Mouse (Mus musculus): ENCODE results near the gene Mkrn1.
"Not testable (repeated sequence)": the region's sequence is repeated elsewhere in the genome, so short reads cannot be mapped to it uniquely, and the experiment has no call there.

The Mkrn1 gene

DNA sequence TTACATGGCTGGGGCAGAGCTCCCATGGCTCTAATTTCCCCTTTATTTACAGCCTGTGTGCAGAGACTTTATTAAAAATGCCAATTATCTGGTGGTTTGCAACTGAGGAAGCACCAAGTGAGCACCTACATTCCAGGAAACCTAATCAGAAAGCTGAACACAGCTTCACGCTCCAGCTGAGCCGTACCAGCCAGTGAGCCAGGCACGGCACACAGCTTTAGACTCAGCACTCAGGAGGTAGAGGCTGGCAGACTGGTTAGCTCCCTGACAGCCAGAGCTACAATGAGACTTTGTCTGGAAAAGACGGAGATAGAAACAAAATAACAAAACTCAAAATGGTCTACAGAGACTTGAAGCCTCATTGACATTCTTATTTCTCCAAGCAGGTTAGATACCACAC, 24.8 kb downstream of the Mkrn1 start:
- intact Hi-C loops (cut with DNase I), result no loop called here

DNA sequence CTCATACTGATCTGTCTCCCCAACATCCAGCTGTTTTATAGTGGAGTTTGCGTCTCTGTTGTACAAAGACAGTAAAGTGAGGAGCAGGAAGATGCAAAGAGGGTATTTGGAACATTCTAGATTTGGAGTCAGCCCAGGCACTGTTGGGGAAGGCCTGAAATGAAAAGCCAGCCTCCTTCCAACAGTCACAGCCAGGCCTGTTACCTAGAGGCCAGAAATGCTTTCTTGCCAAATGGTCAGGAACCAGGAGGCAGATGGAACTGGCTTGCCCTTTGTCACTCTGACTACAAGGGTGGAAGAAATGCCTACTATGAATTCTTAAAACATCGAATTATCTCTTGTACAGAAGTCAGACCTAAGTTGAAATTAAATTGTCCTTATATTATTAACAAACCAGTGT, 30.3 kb downstream of the Mkrn1 start:
- intact Hi-C loops (cut with DNase I), result no loop called here

DNA sequence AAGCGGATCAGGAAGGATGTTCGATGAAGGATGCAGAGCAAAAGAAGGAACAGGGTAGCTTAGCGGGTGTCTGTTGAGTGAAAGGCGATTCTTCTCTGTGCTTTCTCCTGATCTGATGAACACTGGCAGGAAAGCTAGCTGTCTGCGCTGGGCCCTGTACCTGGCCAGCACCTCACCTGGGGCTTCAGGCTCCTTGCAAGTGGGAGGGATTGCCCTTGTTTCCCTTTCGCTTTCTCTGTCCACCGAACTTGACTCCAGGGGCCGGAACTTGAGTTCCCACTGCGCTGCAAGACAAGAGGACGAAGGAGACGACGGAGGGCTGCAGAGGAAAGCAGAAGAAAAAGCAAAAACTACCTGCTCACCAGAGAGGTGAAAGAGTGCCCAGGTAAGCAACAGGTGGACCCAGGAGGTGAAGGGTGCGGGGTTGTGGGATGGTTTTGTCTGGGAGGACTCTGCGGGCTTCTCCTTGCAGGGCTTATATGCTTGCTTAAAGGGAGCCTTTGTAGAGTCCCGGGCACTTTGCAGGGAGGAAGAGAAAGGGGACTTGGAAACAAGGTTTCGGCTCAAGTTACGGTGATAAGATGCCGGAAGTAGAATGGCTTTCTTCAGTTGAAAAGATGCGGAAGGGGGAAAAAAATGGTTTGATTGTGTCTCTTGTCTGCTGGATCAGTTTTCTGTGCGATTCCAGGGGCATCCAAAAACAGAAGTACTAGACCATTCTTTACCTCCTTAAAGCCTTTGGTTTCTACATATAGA, 39.0 kb downstream of the Mkrn1 start, which contains the start of gene Rab19:
TSS of gene Rab19 (plus strand) at position 51 of the 756 bp plus-strand sequence.
- intact Hi-C loops (cut with DNase I), result no loop called here

DNA sequence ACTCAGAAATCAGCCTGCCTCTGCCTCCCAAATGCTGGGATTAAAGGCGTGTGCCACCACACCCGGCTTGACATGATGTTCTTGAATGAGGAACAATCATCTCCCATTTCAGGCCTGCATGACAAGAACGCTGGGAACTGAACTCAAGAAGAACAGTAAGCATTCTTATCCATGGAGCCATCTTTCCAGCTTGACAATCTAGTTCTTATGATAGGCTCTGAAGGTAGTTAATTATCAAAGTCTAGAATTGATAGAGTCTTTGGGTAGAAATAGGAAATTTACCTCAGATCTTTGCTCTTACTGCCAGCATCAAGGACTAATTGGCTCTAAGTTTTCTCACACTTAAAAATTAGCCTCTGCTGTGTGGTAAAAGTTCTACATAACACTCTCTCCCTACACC, 40.0 kb downstream of the Mkrn1 start:
- intact Hi-C loops (cut with DNase I), result no loop called here

DNA sequence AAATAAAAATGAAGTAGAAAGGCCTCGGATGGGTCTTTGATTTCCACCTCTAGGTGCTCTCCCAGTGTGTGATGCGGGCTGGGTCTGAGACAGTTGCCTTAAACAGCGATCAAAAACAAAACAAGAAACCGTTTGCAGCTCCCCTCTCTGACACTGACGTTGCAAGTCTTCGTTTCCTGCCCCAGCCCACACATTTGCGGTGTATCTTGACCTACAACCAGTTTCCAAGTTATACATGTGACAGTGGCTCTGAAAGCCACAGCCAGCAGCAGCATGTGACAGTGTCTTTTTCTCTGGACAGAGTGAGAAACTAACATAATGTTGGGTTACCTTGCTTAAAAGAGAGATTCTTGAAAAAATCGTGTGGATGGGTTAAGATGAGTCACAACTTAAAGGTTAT, 40.5 kb downstream of the Mkrn1 start:
- intact Hi-C loops (cut with DNase I), result no loop called here

DNA sequence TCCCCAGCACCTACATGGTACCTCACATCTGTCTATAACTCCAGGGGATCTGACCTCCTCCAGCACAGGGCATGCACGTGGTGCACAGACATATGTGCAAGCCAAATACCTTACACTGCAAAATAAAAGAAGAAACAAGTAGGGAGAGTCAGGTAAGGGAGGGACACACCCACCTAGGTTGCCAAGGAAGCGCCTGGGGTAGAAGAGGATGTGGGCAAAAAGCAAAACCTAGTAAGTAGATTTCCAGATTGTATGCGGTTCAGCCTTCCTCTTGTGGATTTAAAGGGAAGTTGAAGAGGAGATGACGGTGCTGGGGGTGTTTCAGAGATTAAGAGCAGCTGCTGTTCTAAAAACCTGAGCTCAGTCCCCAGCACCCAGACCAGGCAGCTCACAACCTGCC, 41.0 kb downstream of the Mkrn1 start:
- intact Hi-C loops (cut with DNase I), result no loop called here

DNA sequence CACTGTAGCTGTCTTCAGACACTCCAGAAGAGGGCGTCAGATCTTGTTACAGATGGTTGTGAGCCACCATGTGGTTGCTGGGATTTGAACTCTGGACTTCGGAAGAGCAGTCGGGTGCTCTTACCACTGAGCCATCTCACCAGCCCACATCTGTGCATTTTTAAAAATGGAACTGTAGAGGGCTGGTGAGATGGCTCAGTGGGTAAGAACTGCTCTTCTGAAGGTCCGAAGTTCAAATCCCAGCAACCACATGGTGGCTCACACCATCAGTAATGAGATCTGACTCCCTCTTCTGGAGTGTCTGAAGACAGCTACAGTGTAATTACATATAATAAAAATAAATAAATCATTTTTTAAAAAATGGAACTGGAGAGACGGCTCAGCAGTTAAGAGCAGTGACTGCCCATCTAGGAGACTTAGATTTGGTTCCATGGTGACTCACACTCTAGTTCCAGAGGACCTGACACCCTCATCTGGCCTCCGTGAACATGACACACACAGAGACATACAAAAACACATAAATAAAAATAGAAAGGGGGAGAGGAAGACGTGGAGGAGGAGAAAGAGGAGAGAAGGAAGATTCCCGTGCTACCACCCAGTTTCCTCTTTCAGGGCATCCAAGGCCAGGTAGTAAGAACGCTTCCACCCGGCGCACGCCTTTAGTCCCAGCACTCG, 42.0 kb downstream of the Mkrn1 start:
- intact Hi-C loops (cut with DNase I), result not testable (repeated sequence)

DNA sequence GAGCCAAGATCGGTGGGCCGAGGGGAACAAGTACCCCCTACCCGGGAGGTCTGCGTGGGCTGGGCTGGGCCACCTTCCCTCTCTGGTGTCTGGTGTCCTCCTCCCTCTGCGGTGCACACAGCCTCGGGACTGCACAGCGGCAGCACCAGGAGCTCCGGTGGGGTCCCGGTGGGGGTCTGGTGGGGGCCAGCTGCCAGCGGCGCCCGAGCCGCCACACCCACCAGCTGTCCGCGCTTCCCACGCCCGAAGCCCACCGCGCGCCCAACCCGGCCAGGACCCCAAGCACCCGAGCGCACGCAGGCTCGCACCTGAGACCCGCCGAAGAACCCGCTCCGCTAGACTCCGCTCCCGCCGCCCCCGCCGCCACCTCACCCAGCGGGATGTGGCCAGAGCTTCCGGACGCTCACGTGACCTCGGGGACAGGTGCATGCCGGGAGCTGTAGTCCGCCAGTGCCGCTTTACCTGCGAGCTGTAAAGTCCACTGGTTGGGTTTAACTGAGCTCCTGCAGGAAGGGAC, 42.9 kb downstream of the Mkrn1 start, which contains the start of gene Slc37a3:
TSS of gene Slc37a3 (minus strand) at position 365 of the 517 bp plus-strand sequence.
- intact Hi-C loops (cut with DNase I), result no loop called here

DNA sequence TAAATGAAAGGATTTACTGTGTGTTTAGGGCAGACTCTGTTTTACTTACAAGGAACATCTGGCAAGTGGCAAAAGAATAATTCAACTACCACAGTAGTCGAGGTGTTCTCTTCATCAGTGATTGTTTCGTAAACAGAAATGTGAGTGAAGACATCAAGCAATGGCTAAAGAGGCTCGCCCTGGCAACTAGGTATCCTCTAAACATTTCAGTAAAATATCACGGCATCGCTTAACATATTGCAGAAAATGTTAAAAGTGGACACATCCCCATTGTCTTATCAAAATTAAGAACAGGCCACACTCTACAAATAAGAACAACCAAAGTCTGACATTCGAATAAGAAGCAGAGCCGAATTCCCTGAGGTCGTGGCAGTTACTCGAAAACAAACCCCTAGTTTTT, 43.5 kb downstream of the Mkrn1 start:
- intact Hi-C loops (cut with DNase I), result no loop called here

DNA sequence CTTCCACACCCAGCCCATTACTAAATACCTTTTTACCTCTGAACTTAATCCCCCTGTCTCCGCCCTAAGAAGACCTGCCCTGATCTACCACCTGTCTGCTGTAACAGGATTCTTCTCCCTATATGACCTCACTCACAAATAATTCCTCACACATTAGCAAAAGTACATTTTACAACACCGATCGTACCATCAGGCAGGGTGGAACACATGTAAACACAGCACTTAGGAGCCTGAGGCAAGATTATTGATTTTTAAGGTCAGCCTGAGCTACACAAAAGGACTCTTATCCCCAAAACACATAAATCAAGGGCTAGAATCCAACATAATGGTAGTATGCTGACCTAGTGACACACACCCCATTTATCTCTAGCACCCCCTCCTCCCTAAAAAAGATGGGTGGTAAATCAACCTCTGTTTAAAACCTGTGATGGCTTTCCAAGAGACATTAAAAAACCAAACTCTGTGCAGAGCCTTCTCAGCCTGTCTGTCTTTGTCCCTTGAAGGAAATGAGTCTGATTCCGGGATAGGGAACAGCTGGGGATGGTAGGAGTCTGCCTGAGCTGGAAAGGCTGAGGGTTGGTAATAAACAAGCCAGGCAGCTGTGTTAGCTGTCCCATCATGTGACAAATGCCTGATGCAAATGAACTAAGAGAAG, 46.8 kb downstream of the Mkrn1 start:
- intact Hi-C loops (cut with DNase I), result no loop called here

DNA sequence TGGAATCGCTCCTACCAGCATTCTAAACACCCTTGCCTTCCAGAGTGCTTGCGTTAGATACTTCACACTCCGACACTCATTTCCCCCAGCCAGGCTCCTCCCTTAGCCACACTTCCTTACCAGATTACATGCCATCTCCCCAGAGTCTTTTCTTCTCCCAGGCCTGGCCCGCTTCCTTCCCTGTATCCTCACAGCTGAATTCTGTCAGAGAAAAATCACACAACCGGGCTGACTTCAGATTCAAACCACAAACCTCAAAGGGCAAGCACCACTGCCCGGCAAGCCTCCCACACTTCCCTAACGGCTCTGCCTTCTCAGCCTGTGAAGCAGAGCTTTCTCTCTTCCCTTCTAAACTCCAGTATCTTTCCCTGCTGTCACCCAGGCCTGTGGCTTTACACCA, 47.5 kb downstream of the Mkrn1 start:
- intact Hi-C loops (cut with DNase I), result no loop called here

DNA sequence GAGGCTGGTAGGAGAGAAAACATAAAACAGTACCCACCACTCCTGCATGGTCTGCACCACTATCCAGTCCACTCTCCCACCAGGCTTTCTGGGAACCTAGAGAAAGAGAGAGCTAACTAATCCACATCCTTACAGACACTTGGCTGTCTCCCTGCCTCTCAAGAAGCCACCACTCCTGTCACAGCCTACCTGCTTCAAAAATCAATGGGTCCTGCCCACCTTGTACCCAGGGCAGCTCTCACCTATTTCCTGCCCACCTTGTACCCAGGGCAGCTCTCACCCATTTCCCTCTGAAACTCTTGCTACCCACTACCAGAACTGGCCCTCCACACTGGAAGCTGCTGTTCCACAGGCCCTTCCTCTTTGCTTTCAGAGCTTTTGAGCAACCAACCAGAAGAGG, 48.2 kb downstream of the Mkrn1 start:
- intact Hi-C loops (cut with DNase I), result no loop called here

DNA sequence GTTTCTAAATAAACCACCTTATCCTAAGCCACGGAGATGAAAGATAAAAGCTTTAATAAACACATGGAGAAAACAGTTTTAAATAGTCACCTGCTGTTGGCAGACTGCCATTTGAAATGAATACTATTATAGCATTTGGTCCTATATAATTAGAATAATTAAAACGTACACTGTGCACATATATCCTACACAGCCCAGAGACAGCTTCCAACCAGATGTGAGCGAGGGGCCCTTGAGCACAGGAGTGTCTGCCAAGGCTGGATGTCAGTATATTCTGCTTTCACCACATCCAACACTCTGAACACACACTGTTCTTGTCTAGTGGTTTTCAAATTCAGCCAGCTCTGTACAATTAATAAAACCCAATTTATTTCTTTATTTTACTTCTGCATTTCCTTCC, 50.6 kb downstream of the Mkrn1 start:
- intact Hi-C loops (cut with DNase I), result no loop called here

DNA sequence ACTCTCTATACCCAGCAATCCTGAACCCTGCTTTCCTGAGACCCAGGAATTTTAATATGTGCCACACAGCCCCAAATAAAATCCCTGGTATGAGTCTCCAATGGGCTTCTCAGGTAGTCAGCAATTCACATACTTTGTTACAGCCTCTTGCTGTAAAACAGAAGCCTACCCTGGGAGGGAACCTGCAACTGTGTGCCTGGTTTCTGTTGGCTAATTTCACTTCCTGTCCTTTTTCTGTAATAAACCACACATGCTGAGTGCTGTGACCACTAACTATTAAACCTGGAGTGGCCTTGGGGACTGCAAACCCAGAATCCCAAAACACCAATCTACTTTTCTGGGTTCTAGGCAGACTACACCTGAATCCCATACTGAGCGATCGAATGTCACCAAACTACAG, 57.6 kb downstream of the Mkrn1 start:
- intact Hi-C loops (cut with DNase I), result no loop called here

DNA sequence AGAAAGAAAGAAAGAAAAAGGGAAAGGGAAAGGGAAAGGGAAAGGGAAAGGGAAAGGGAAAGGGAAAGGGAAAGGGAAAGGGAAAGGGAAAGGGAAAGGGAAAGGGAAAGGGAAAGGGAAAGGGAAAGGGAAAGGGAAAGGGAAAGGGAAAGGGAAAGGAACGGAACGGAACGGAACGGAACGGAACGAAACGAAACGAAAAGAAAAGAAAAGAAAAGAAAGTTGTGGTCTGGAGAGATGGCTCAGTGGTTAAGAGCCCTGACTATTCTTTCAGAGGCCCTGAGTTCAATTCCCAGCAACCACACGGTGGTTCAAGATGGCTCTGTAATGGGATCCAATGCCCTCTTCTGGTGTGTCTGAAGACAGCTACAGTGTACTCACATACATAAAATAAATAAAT, 61.1 kb downstream of the Mkrn1 start:
- intact Hi-C loops (cut with DNase I), result not testable (repeated sequence)

DNA sequence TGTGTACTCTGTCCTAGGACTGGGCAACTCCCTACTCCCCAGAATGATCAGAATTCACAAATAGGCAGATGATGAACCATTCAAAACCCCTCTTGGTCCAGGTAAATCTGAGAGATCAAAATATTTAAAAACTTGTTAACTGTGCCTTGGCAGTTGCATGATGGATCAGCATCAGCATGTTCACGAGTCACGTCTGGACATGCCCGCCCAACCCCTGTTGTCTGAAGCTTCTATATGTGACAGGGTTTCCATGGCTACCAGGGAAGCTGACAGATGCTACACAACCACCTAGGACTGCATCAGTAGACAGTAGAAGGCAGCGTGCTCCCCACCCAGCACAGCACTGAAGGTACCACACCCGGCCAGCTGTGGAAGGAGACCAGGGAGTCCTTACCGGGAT, 71.3 kb downstream of the Mkrn1 start:
- intact Hi-C loops (cut with DNase I), result loop anchor here (5.0 kb wide), 1 partner anchor 162 kb away; no protein-coding TSS in a partner anchor

DNA sequence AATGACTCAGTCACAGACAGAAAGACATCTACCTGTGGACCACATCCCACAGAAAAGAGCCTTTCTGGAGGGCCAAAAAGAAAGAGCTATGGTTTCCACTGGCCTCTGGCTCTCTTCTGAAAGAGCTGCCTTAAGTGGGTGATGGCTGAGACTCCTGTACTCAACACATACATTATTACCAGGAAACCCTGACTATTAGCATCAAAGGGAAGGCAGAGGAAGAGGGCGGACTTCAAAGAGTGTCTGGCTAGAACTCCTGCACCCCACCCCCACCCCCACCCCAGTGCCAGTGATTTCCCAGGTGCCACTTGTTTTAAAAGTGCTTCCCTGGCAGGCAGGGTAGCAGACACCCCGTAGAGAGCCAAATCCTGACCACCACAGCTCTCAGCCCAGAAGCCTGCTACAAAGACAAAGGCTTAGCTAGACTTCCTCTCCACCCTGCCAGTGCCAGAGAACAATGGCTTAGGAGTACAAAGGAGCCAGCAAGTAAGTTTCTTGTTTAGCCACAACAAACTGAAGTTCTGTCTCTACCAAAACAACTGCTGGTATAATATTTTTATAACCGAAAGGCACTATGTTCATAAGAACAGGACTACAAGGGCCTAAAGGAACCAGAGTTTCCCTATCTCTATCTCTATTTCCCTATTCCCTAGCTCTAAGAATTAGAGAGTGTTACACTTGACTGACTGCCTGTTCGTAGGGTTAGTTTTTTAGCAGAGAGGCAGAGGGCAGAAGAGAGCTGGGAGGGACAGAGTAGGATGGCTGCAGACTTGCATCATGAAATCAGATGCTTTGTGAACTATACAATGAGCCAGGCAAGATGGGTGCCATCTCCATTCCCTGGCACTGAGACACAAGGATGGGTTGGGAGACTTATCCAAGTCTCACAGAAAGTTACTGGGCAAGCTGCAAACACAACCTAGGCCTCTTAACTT, 72.1 kb downstream of the Mkrn1 start:
- intact Hi-C loops (cut with DNase I), result loop anchor here (5.0 kb wide), 1 partner anchor 161 kb away; no protein-coding TSS in a partner anchor
